Mouse (Mus musculus): ENCODE measurements around the gene Epha3. TPM values are rescaled to one million over a fixed set of nuclear protein-coding genes. Genes with fewer than 3 reads are reported as not detected.

The Epha3 gene
- polyA plus RNA-seq, 1 experiment from 2014 or later = 19.5 TPM

DNA sequence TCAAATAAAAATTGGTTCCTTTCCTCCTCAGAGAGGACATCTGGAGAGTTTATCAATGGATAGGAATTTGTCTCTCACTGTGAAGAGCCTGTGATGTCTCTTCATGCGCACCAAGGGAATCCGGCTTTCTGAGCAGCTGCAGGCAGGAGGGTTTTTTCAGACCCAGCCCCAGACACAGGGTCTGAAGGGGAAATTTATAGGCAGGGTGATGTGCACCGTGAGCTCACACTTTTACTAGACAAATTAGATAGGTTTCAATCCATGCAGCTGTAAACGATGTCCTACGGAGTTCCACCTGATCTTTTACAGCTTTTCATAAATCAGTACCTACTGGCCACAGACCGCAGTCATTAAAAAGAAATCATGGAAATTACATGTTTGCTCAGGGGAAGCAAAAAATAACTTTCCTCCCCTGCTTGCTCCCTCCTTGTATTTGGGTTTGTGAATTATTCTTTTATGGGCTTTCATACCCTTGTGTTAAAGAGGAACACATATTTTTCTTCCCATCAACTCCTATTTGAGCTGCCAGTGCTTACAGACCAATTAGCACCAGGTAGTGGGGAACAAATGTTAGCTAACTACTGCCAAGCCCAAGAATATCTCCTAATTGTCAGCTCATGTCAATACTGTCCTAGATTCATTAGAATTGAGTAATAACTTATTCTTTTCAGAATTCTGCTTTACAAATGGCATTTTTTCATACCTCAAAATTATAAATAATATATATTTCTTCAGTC, 307.4 kb downstream of the Epha3 start:
- Histone ChIP-seq H3K9ac (replicated peaks; ENCODE audit: low read depth, low read length) (no peak overlapping the region), H3K9me3 (ENCODE audit: control insufficient read depth, low read depth, low read length) (no peaks in the 10 kb centered on the region)
- 57% methylated on average over 6 of the region's 6 CpGs for WGBS

DNA sequence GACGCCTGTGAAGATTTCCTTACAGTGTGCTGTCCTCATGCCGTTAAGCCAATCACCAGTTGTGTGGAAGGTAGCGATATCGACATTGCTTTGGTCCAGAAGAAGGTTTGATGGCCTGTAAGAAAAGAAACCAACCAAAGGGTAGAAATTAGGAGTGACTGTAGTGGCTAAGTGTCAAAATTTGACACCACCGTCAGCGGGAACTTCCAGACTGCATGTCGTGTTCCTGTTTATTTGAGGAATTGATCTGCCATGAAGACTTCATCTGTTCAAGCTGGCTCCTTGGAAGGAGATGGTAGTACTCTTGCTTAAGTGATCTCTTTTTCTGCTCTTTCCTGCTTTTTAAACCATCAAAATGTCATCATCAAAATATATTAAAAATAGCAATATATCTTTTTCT, 311.4 kb downstream of the Epha3 start:
- H3K9me3 ChIP-seq (ENCODE audit: control insufficient read depth, low read depth, low read length) = no peaks in the 10 kb centered on the region
- no peak for ATAC-seq (ENCODE audit: insufficient number of reproducible peaks, insufficient read depth, low FRiP score, low read depth)
- no peak overlapping the region for H3K27ac ChIP-seq (ENCODE audit: low read length)
- H3K9ac ChIP-seq (replicated peaks; ENCODE audit: low read depth, low read length) = no peak overlapping the region
- WGBS = 89% methylated on average over 7 of the region's 7 CpGs
- H3K4me2 ChIP-seq (replicated peaks; ENCODE audit: low read depth, low read length) = no peak overlapping the region
- no peaks in the 10 kb centered on the region for H3K27me3 ChIP-seq (ENCODE audit: control insufficient read depth, insufficient read depth, low read length)
- H3K4me1 ChIP-seq (ENCODE audit: control insufficient read depth, insufficient read depth, low read length) = no peaks in the 10 kb centered on the region
- no peaks in the 10 kb centered on the region for H3K36me3 ChIP-seq (ENCODE audit: control insufficient read depth, insufficient read depth, low read length)
- H3K4me3 ChIP-seq (ENCODE audit: low read depth, low read length) = no peak overlapping the region

More for the DNA sequence above, 307.4 kb downstream of the Epha3 start:
- no peaks in the 10 kb centered on the region for H3K27me3 ChIP-seq (ENCODE audit: control insufficient read depth, insufficient read depth, low read length)
- no peak for ATAC-seq (ENCODE audit: insufficient number of reproducible peaks, insufficient read depth, low FRiP score, low read depth)
- no peak overlapping the region for H3K27ac ChIP-seq (ENCODE audit: low read length)
- no peak overlapping the region for H3K4me3 ChIP-seq (ENCODE audit: low read depth, low read length)
- H3K4me2 ChIP-seq (replicated peaks; ENCODE audit: low read depth, low read length) = no peak overlapping the region
- no peaks in the 10 kb centered on the region for H3K36me3 ChIP-seq (ENCODE audit: control insufficient read depth, insufficient read depth, low read length)
- H3K4me1 ChIP-seq (ENCODE audit: control insufficient read depth, insufficient read depth, low read length) = no peaks in the 10 kb centered on the region

DNA sequence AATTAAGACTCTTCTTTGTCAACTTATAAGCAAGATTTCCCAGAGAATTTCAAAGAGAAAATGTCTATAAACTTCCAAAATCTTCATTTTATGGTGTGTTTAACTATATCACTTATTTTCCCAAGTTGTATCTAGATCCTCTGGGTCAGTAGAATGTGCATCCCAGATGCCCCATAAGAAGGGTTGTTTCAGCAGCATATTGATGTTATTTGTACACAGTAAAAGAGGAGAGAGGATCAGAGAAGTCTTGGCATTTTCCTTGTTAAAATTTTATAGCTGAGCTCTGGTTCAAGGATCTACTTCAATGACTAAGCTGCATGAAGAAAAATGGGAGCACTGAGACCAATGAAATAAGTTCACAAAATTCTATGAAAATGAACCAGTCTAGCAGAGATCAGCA, 324.5 kb downstream of the Epha3 start:
- Histone ChIP-seq H3K9me3 (ENCODE audit: control insufficient read depth, low read depth, low read length) (no peaks in the 10 kb centered on the region), H3K9ac (replicated peaks; ENCODE audit: low read depth, low read length) (no peak overlapping the region), H3K27ac (ENCODE audit: low read length) (no peak overlapping the region), H3K27me3 (ENCODE audit: control insufficient read depth, insufficient read depth, low read length) (no peaks in the 10 kb centered on the region), H3K4me1 (ENCODE audit: control insufficient read depth, insufficient read depth, low read length) (no peaks in the 10 kb centered on the region), H3K4me2 (replicated peaks; ENCODE audit: low read depth, low read length) (no peak overlapping the region), H3K4me3 (ENCODE audit: low read depth, low read length) (no peak overlapping the region), H3K36me3 (ENCODE audit: control insufficient read depth, insufficient read depth, low read length) (no peaks in the 10 kb centered on the region)
- ATAC-seq (ENCODE audit: insufficient number of reproducible peaks, insufficient read depth, low FRiP score, low read depth) = no peak

DNA sequence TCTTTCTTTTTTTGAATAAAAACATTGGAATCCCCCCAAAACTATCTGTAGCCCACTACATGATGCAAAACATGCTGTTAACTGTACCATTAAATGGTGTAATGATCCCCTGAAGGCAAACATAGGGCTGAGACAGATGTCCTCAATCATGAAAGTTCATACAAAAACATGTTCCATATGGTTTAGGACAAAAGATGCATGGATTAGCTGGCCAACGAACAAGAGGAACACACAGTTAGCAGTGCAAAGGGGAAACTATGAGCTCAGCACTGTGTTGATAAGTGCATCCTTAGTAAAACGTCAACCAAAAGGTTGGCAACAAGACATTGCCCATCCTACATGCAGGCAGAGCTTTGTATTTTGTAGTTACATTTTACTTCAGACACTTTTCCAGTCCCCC, 335.2 kb downstream of the Epha3 start:
- Histone ChIP-seq H3K4me2 (replicated peaks; ENCODE audit: low read depth, low read length) (no peak overlapping the region), H3K4me3 (ENCODE audit: low read depth, low read length) (no peak overlapping the region), H3K27me3 (ENCODE audit: control insufficient read depth, insufficient read depth, low read length) (no peaks in the 10 kb centered on the region), H3K9ac (replicated peaks; ENCODE audit: low read depth, low read length) (no peak overlapping the region), H3K27ac (ENCODE audit: low read length) (peak overlapping the region; percentile 69), H3K36me3 (ENCODE audit: control insufficient read depth, insufficient read depth, low read length) (no peaks in the 10 kb centered on the region), H3K4me1 (ENCODE audit: control insufficient read depth, insufficient read depth, low read length) (no peaks in the 10 kb centered on the region), H3K9me3 (ENCODE audit: control insufficient read depth, low read depth, low read length) (no peaks in the 10 kb centered on the region)
- ATAC-seq (ENCODE audit: insufficient number of reproducible peaks, insufficient read depth, low FRiP score, low read depth) = no peak
- WGBS = 28% methylated on average over 2 of the region's 2 CpGs

DNA sequence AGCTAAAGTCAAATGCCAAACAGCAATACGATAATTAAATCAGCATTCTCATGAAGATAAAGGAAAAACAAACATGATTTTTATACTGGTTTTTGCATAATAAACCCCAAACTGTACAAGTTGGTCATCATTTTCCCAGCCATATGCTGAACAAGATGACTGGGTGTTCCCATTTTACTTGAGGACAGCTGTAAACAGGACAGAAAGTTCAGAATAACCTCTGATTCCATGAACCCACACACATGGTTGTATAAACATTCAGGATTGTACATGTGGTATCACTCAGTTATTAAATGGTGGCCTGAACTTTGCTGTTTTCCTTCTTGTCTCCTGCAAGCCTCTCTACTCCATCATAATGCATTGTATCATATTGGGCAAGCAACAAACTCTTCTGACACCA, 346.3 kb downstream of the Epha3 start:
- Histone ChIP-seq H3K4me3 (ENCODE audit: low read depth, low read length) (no peak overlapping the region), H3K27ac (ENCODE audit: low read length) (no peak overlapping the region), H3K4me2 (replicated peaks; ENCODE audit: low read depth, low read length) (no peak overlapping the region), H3K4me1 (ENCODE audit: control insufficient read depth, insufficient read depth, low read length) (no peaks in the 10 kb centered on the region), H3K36me3 (ENCODE audit: control insufficient read depth, insufficient read depth, low read length) (no peaks in the 10 kb centered on the region), H3K9me3 (ENCODE audit: control insufficient read depth, low read depth, low read length) (no peaks in the 10 kb centered on the region), H3K9ac (replicated peaks; ENCODE audit: low read depth, low read length) (no peak overlapping the region), H3K27me3 (ENCODE audit: control insufficient read depth, insufficient read depth, low read length) (no peaks in the 10 kb centered on the region)
- 83% methylated on average over 1 of the region's 1 CpGs for whole genome bisulfite sequencing
- ATAC-seq (ENCODE audit: insufficient number of reproducible peaks, insufficient read depth, low FRiP score, low read depth) = no peak

DNA sequence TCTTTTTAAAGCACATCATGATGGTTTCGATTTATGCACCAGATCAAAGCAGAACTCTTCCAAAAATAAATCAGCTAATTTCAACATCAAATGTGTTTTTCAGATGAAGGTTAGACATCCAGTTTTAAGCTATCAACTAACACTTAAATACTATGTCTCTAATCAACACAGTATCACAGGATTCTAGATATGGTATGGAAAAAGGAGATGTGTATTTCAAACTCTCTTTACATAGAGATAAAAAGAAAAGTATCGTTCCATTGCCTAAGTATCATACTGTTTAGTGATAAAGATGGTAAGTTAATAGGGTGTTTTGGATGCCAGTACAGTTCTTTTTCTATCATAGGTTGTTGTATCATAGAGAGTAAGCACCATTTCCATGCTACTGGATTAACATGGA, 353.9 kb downstream of the Epha3 start:
- H3K4me2 ChIP-seq (replicated peaks; ENCODE audit: low read depth, low read length) = no peak overlapping the region
- no peaks in the 10 kb centered on the region for H3K9me3 ChIP-seq (ENCODE audit: control insufficient read depth, low read depth, low read length)
- WGBS = 87% methylated on average over 2 of the region's 2 CpGs
- H3K36me3 ChIP-seq (ENCODE audit: control insufficient read depth, insufficient read depth, low read length) = no peaks in the 10 kb centered on the region
- H3K9ac ChIP-seq (replicated peaks; ENCODE audit: low read depth, low read length) = no peak overlapping the region
- H3K4me3 ChIP-seq (ENCODE audit: low read depth, low read length) = no peak overlapping the region
- no peaks in the 10 kb centered on the region for H3K4me1 ChIP-seq (ENCODE audit: control insufficient read depth, insufficient read depth, low read length)
- H3K27ac ChIP-seq (ENCODE audit: low read length) = no peak overlapping the region
- no peak for ATAC-seq (ENCODE audit: insufficient number of reproducible peaks, insufficient read depth, low FRiP score, low read depth)
- H3K27me3 ChIP-seq (ENCODE audit: control insufficient read depth, insufficient read depth, low read length) = no peaks in the 10 kb centered on the region

DNA sequence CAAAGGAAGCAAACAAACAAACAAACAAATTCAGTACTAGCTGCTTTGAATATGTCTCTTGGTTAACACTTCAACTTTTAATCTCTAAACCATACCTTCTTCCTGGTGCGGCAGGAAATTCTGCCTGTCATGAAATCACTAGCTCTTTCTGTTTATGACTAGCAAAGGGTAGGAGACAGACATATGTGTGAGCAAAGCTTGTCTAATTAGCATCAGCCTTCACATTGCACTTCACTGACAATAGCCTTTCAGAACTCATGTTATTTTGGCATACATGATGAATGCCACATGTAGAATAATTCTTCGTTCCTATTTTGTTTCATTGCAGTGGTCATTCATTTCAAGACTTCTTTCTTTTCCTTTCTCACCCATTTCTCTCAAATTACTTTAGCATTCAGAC, 357.5 kb downstream of the Epha3 start:
- ATAC-seq (ENCODE audit: insufficient number of reproducible peaks, insufficient read depth, low FRiP score, low read depth) = no peak
- no peaks in the 10 kb centered on the region for H3K4me1 ChIP-seq (ENCODE audit: control insufficient read depth, insufficient read depth, low read length)
- H3K4me3 ChIP-seq (ENCODE audit: low read depth, low read length) = no peak overlapping the region
- H3K9ac ChIP-seq (replicated peaks; ENCODE audit: low read depth, low read length) = no peak overlapping the region
- H3K27ac ChIP-seq (ENCODE audit: low read length) = no peak overlapping the region
- H3K36me3 ChIP-seq (ENCODE audit: control insufficient read depth, insufficient read depth, low read length) = no peaks in the 10 kb centered on the region
- WGBS = 85% methylated on average over 2 of the region's 2 CpGs
- no peak overlapping the region for H3K4me2 ChIP-seq (replicated peaks; ENCODE audit: low read depth, low read length)
- H3K9me3 ChIP-seq (ENCODE audit: control insufficient read depth, low read depth, low read length) = no peaks in the 10 kb centered on the region
- no peaks in the 10 kb centered on the region for H3K27me3 ChIP-seq (ENCODE audit: control insufficient read depth, insufficient read depth, low read length)

DNA sequence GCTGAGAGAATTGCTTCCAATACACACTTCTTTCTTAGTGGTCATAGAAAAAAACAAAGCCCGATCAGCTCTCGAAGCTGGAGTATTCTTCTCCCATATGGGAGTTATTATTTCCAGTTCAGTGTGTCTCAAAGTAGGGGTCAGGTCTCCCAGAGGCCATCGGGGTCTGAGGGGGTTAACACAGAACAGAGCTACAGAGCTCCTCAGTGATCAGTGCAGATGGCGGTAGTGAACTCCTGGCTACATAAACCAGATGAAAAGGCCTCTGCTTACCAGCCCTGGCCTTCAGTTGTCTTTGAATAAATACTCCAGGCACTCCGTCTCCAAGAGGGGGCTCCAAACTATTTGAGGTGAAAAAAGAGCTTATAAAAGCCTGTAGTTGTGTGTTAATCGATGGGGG, 362.5 kb downstream of the Epha3 start:
- ATAC-seq (ENCODE audit: insufficient number of reproducible peaks, insufficient read depth, low FRiP score, low read depth) = no peak
- no peak overlapping the region for H3K4me2 ChIP-seq (replicated peaks; ENCODE audit: low read depth, low read length)
- no peaks in the 10 kb centered on the region for H3K9me3 ChIP-seq (ENCODE audit: control insufficient read depth, low read depth, low read length)
- no peak overlapping the region for H3K4me3 ChIP-seq (ENCODE audit: low read depth, low read length)
- no peak overlapping the region for H3K27ac ChIP-seq (ENCODE audit: low read length)
- H3K27me3 ChIP-seq (ENCODE audit: control insufficient read depth, insufficient read depth, low read length) = no peaks in the 10 kb centered on the region
- no peaks in the 10 kb centered on the region for H3K4me1 ChIP-seq (ENCODE audit: control insufficient read depth, insufficient read depth, low read length)
- no peak overlapping the region for H3K9ac ChIP-seq (replicated peaks; ENCODE audit: low read depth, low read length)
- no peaks in the 10 kb centered on the region for H3K36me3 ChIP-seq (ENCODE audit: control insufficient read depth, insufficient read depth, low read length)
- 84% methylated on average over 6 of the region's 6 CpGs for WGBS

DNA sequence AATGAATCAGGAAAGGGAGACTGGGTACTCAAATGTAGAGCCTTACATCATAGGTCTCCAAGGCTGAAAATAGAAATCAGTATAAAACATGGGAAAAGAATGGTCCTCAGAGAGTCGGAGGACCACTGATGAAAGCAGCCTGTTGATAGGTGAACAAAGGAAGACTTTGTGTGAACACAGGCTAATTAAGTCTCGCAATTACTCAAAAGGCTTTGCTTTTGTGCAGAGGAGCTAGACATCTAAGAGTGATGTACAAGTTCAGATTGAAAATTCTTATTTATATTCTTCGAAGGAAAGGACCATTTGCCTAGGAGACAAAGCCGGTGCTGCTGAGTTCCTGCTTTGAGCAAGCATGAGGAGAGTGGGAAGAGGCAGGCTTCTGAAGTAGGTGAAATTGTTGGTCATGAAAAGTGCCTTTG, 363.0 kb downstream of the Epha3 start:
- no peaks in the 10 kb centered on the region for H3K9me3 ChIP-seq (ENCODE audit: control insufficient read depth, low read depth, low read length)
- H3K9ac ChIP-seq (replicated peaks; ENCODE audit: low read depth, low read length) = no peak overlapping the region
- WGBS = 90% methylated on average over 4 of the region's 4 CpGs
- no peaks in the 10 kb centered on the region for H3K4me1 ChIP-seq (ENCODE audit: control insufficient read depth, insufficient read depth, low read length)
- no peak overlapping the region for H3K27ac ChIP-seq (ENCODE audit: low read length)
- no peaks in the 10 kb centered on the region for H3K36me3 ChIP-seq (ENCODE audit: control insufficient read depth, insufficient read depth, low read length)
- no peak for ATAC-seq (ENCODE audit: insufficient number of reproducible peaks, insufficient read depth, low FRiP score, low read depth)
- no peaks in the 10 kb centered on the region for H3K27me3 ChIP-seq (ENCODE audit: control insufficient read depth, insufficient read depth, low read length)
- no peak overlapping the region for H3K4me3 ChIP-seq (ENCODE audit: low read depth, low read length)
- H3K4me2 ChIP-seq (replicated peaks; ENCODE audit: low read depth, low read length) = no peak overlapping the region
